Mouse (Mus musculus): ENCODE measurements at regions not wholly inside any gene's neighbourhood (a gene's known extent, or its start where the extent isn't known, plus 50 kb on each side); places are given as distances from the start of the nearest gene placed in this dataset.

DNA sequence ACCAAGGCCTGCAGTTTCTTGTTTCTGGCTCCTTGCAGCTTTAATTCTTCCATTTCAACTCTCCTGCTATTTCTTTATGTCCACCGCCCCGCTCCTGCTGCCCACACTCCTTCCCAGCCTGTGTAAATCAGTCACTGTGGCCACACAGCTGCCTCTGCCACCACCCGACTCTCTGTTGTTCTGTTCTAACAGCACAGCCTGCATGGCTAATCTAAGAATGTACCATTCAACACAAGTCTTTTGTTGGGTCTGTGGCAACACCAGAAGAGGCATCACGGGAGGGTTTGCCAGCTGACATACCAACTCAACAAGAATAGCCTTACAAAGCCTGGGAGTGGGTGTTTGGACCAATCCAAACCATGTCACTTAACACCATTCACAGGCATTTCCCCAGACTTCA is 264.9 kb upstream of the Pum3 start:
- no peak for DNase-seq (ENCODE audit: low read depth in 3 of 3, low spot score in 3 of 3)
- TF ChIP-seq EP300 (IDR thresholded peaks at IDR 0.05; ENCODE audit: low read depth) (no peak), CTCF (IDR thresholded peaks at IDR 0.05; ENCODE audit: low read depth) (no peak)
- Histone ChIP-seq H3K4me1 (replicated peaks; ENCODE audit: control insufficient read depth in 2 of 2, insufficient read depth in 2 of 2, low read length in 1 of 2) (no peaks in the 10 kb centered on the region), H3K27ac (no peak overlapping the region), H3K36me3 (replicated peaks; ENCODE audit: control insufficient read depth, insufficient read depth, low read depth) (no peaks in the 10 kb centered on the region), H3K9me3 (ENCODE audit: control insufficient read depth, low read length) (no peaks in the 10 kb centered on the region), H3K4me2 (ENCODE audit: low read depth) (no peak overlapping the region), H3K27me3 (ENCODE audit: control insufficient read depth, insufficient read depth, low read length) (no peaks in the 10 kb centered on the region), H3K4me3 (ENCODE audit: insufficient read depth in 1 of 2, low read depth in 2 of 2, low read length in 2 of 2) (no peak overlapping the region), H3K9ac (replicated peaks) (no peak overlapping the region)
- WGBS (ENCODE audit: insufficient replicate concordance): 78% methylated on average over 4 of the region's 4 CpGs
- ATAC-seq (ENCODE audit: insufficient read depth): no peak

- no peak for TF ChIP-seq EP300 (IDR thresholded peaks at IDR 0.05; ENCODE audit: low read depth)
- TF ChIP-seq CTCF (IDR thresholded peaks at IDR 0.05; ENCODE audit: low read depth): peak; percentile 53
- ATAC-seq (ENCODE audit: insufficient read depth) (no peak), DNase-seq (ENCODE audit: low read depth in 3 of 3, low spot score in 3 of 3) (no peak)
- 60% methylated on average over 7 of the region's 7 CpGs for WGBS (ENCODE audit: insufficient replicate concordance)
- no peak overlapping the region for H3K4me2 ChIP-seq (ENCODE audit: low read depth)
- no peaks in the 10 kb centered on the region for H3K27me3 ChIP-seq (ENCODE audit: control insufficient read depth, insufficient read depth, low read length)
- no peaks in the 10 kb centered on the region for H3K36me3 ChIP-seq (replicated peaks; ENCODE audit: control insufficient read depth, insufficient read depth, low read depth)
- H3K9me3 ChIP-seq (ENCODE audit: control insufficient read depth, low read length): no peaks in the 10 kb centered on the region
- no peak overlapping the region for H3K27ac ChIP-seq
- H3K4me1 ChIP-seq (replicated peaks; ENCODE audit: control insufficient read depth in 2 of 2, insufficient read depth in 2 of 2, low read length in 1 of 2): no peaks in the 10 kb centered on the region
- H3K4me3 ChIP-seq (ENCODE audit: insufficient read depth in 1 of 2, low read depth in 2 of 2, low read length in 2 of 2): no peak overlapping the region
- H3K9ac ChIP-seq (replicated peaks): no peak overlapping the region
These were observed 264.1 kb upstream of the Pum3 start for GRCm38 (mm10) chr19:27693706-27694105.

DNA sequence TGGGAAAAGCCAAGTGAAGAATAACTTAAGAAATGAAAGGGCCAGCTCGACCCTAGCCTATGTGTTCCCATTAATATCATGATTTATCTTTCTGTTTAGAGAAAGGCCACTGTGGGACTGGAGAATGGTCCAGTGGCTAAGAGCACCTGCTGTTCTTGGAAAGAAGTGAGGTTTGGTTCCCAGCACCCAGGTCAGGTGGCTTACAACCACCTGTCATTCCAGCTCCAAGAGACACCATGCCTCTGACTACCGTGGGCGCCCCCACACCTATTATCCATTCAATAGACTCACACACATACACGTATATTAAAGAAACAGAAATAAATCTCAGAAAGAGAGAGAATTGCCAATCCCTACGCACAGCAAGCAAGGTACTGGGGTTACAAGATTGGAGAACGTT is 263.3 kb upstream of the Pum3 start:
- no peak overlapping the region for H3K4me2 ChIP-seq (ENCODE audit: low read depth)
- no peaks in the 10 kb centered on the region for H3K4me1 ChIP-seq (replicated peaks; ENCODE audit: control insufficient read depth in 2 of 2, insufficient read depth in 2 of 2, low read length in 1 of 2)
- H3K27ac ChIP-seq: no peak overlapping the region
- WGBS (ENCODE audit: insufficient replicate concordance): 63% methylated on average over 6 of the region's 6 CpGs
- H3K36me3 ChIP-seq (replicated peaks; ENCODE audit: control insufficient read depth, insufficient read depth, low read depth): no peaks in the 10 kb centered on the region
- TF ChIP-seq CTCF (IDR thresholded peaks at IDR 0.05; ENCODE audit: low read depth): no peak
- TF ChIP-seq EP300 (IDR thresholded peaks at IDR 0.05; ENCODE audit: low read depth): no peak
- no peaks in the 10 kb centered on the region for H3K27me3 ChIP-seq (ENCODE audit: control insufficient read depth, insufficient read depth, low read length)
- DNase-seq (ENCODE audit: low read depth in 3 of 3, low spot score in 3 of 3): no peak
- no peaks in the 10 kb centered on the region for H3K9me3 ChIP-seq (ENCODE audit: control insufficient read depth, low read length)
- ATAC-seq (ENCODE audit: insufficient read depth): no peak
- no peak overlapping the region for H3K4me3 ChIP-seq (ENCODE audit: insufficient read depth in 1 of 2, low read depth in 2 of 2, low read length in 2 of 2)
- H3K9ac ChIP-seq (replicated peaks): no peak overlapping the region

DNA sequence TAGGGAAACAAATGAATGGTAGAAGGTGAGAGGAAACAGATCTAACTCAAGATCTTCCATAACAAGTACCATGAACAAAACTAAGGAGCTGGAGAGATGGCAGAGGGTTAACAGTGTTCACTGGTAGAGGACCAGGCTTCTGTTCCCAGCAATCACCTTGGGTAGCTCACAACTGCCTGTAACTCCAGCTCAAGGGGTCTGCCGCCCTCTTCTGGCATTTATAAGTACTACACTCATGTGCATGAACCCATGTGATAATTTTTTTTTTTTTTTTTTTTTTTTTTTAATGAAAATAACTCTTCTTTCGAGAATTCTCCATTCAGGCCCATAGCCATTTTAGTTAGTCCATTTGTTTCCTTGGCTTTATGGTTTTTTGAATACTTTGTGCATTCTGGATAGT is 253.8 kb upstream of the Pum3 start:
- peak; percentile 62 for TF ChIP-seq CTCF (IDR thresholded peaks at IDR 0.05; ENCODE audit: low read depth)
- no peak for TF ChIP-seq EP300 (IDR thresholded peaks at IDR 0.05; ENCODE audit: low read depth)
- WGBS (ENCODE audit: insufficient replicate concordance): 18% methylated on average over 2 of the region's 2 CpGs
- H3K27me3 ChIP-seq (ENCODE audit: control insufficient read depth, insufficient read depth, low read length): no peaks in the 10 kb centered on the region
- ATAC-seq (ENCODE audit: insufficient read depth) (no peak), DNase-seq (ENCODE audit: low read depth in 3 of 3, low spot score in 3 of 3) (no peak)
- no peaks in the 10 kb centered on the region for H3K36me3 ChIP-seq (replicated peaks; ENCODE audit: control insufficient read depth, insufficient read depth, low read depth)
- H3K4me1 ChIP-seq (replicated peaks; ENCODE audit: control insufficient read depth in 2 of 2, insufficient read depth in 2 of 2, low read length in 1 of 2): no peaks in the 10 kb centered on the region
- H3K9me3 ChIP-seq (ENCODE audit: control insufficient read depth, low read length): no peaks in the 10 kb centered on the region
- no peak overlapping the region for H3K4me3 ChIP-seq (ENCODE audit: insufficient read depth in 1 of 2, low read depth in 2 of 2, low read length in 2 of 2)
- no peak overlapping the region for H3K27ac ChIP-seq
- H3K9ac ChIP-seq (replicated peaks): no peak overlapping the region
- H3K4me2 ChIP-seq (ENCODE audit: low read depth): no peak overlapping the region

GRCm38 (mm10) chr19:27679427-27679826 is 249.8 kb upstream of the Pum3 start:
- no peak overlapping the region for H3K9ac ChIP-seq (replicated peaks)
- no peak overlapping the region for H3K4me3 ChIP-seq (ENCODE audit: insufficient read depth in 1 of 2, low read depth in 2 of 2, low read length in 2 of 2)
- H3K27ac ChIP-seq: no peak overlapping the region
- no peak for TF ChIP-seq CTCF (IDR thresholded peaks at IDR 0.05; ENCODE audit: low read depth)
- TF ChIP-seq EP300 (IDR thresholded peaks at IDR 0.05; ENCODE audit: low read depth): no peak
- DNase-seq (ENCODE audit: low read depth in 3 of 3, low spot score in 3 of 3) (no peak), ATAC-seq (ENCODE audit: insufficient read depth) (no peak)
- WGBS (ENCODE audit: insufficient replicate concordance): 62% methylated on average over 7 of the region's 7 CpGs
- no peaks in the 10 kb centered on the region for H3K36me3 ChIP-seq (replicated peaks; ENCODE audit: control insufficient read depth, insufficient read depth, low read depth)
- H3K4me2 ChIP-seq (ENCODE audit: low read depth): no peak overlapping the region
- no peaks in the 10 kb centered on the region for H3K9me3 ChIP-seq (ENCODE audit: control insufficient read depth, low read length)
- H3K4me1 ChIP-seq (replicated peaks; ENCODE audit: control insufficient read depth in 2 of 2, insufficient read depth in 2 of 2, low read length in 1 of 2): no peaks in the 10 kb centered on the region
- H3K27me3 ChIP-seq (ENCODE audit: control insufficient read depth, insufficient read depth, low read length): no peaks in the 10 kb centered on the region

Measured in liver, embryonic 14.5 days (tissue).